Mouse (Mus musculus): ENCODE results near the gene Tmem150b.

Gene Tmem150b

GRCm38 (mm10) chr7:4725169-4725568, at the start of gene Tmem150b:
Gene Tmem150b (minus strand): TSS chr7:4725249.
- no peak for DNase-seq

DNA sequence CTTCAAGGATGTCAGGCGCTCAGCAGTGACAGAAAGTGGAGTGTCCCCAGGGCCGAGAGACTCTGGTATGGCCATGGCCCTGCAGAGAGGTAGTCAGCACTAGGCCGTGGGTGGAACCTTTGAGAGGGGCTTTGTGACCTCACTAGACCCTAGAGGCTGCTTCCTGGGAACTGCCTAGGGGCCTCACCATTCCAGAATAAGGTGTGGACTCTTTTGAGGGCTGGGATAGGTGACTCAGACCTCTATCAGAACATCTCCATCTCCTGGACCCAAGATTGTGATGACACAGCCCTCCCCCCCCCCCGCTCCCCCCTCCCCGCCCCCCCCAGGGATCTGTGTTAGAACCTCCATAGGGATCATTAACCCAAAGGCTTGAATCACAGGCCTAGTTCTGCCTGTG, 46.2 kb upstream of the Tmem150b start, which contains the start of gene Fam71e2:
Fam71e2 (minus strand) TSS at position 101 of the 400 bp plus-strand sequence.
- DNase-seq: no peak

GRCm38 (mm10) chr7:4764946-4765710, 40.1 kb upstream of the Tmem150b start:
- no peak for DNase-seq

- no peak for DNase-seq
These were observed 34.6 kb upstream of the Tmem150b start for GRCm38 (mm10) chr7:4759670-4760069.

GRCm38 (mm10) chr7:4752821-4753570, 27.9 kb upstream of the Tmem150b start, which contains the start of gene Cox6b2:
Gene Cox6b2 (minus strand): TSS chr7:4753094.
- peak; percentile 94 for DNase-seq

- DNase-seq: peak; percentile 58
These were observed 27.1 kb upstream of the Tmem150b start for GRCm38 (mm10) chr7:4751971-4752820.

DNA sequence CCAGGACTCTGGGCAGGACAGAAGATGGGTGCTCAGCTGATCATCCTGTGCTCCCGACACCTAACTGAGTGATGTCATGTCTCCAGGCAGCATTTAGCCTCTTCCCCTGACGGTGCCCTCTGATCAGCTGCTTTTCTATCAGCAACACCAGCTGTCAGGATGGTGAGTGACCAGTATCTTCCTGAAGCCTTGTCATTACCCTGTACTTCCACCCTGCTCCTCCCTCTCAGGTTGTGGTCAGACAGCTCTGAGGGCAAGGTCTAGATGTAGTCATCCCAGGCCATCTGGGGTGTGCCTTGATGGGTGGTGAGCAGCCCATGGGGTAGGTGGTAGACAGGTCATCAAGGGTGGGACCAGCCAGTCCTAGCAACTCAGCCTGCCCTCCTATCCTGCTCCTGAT, 24.1 kb upstream of the Tmem150b start:
- DNase-seq: no peak

DNA sequence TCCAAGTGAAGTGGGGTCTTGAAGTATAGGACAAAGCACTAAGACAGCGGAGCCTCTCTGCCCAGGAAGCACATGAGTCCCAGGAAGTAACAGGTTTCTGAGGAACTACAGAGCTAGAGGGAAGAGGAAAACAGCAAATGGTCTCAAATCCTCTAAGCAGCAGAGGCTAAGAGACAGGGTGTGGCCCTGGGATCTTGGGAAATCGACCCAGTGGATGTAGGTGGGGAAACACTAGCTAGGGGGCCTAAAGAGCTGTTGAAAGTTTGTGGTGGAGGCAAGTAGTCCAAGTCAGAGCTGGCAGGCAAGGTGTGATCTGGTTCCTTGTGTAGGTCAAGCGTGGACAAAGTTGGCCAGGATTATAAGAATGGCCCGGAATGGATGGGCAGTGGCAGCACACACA, 23.3 kb upstream of the Tmem150b start:
- DNase-seq: no peak

- no peak for DNase-seq
These were observed 22.3 kb upstream of the Tmem150b start for GRCm38 (mm10) chr7:4747156-4747899.

DNA sequence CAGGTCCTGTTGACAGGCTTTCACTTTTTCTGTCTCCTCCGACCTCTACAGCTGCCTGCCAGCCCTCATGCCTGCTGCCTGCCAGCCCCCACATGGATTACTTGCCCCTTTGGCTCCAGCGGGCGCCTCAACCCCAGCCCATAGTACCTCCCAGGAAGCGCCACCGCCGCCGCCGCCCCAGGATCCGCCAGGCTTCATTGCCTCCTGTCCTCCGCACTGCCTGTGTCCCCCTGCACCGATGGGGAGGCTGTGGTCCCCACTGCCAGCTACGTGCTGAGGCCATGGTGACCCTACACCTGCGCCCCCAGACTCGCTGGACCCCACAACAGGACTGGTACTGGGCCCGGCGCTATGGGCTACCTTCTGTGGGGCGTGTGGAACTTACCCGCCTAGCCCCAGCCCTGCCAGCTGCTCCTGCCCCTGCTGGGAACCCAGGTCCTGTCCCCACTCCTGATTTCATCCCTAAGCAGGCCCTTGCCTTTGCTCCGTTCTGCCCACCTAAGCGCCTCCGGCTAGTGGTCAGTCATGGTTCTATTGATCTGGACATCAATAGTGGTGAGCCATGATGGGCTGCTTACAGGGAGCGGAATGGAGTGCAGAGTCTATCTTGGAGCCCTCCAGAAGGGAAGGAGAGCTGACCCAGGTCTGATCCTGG, 21.4 kb upstream of the Tmem150b start:
- DNase-seq: no peak

- no peak for DNase-seq
These were observed 19.8 kb upstream of the Tmem150b start for GRCm38 (mm10) chr7:4744886-4745285.

DNA sequence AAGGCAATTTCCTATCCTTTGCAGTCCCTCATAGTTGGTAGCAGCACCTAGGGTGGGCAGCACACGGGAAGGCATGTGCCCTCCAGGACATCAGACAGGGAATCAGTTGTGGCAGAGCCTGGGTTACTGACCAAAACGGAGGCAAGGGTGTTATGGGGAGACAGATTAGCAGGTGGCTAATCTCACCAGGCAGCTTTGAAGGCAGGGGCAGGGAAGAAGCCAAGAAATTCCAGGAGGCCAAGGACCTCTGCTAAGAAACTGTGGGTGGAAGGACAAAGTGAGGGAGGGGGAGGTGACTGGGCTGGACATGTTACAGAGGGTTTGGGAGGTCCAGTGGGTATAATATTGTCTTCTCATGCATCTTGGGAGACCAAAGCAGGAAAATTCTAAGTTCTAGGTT, 18.3 kb upstream of the Tmem150b start:
- DNase-seq: peak; percentile 69

DNA sequence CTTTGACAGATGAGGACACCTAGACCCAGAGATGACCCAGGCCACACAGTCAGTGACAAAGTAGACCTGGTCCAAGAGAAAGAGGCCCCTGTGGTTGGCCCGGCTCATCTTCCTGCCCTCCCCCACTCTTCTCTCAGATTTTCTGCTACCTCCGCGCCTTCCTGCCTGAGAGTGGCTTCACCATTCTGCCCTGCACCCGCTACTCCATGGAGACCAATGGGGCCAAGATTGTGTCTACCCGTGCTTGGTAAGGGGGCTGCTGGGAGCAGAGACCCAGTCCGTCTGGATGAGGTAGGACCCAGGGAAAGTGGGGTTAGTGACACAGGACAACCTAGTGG, 17.4 kb upstream of the Tmem150b start:
- DNase-seq: no peak

- no peak for DNase-seq
These were observed 16.8 kb upstream of the Tmem150b start for GRCm38 (mm10) chr7:4741672-4742481.

DNA sequence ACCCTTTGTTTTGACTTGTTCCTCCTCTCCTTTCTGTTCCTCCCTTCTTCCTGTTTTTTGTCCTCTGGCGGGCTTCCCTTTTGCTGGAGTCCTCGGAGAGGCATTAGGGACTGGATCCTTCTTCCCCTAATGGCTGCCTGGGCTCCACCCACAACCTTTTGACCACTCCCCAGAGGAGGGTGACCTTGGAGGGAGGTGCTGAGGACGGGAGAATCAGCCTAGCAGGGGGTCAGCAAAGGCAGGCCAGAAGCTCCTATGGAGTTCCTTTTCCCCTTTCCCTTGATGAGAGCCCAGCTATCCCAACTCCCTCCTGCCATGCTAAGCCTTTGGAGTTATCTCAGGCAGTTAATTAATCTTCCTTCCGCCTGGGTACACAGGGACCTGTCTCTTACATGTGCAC, 16.1 kb upstream of the Tmem150b start:
- DNase-seq: peak; percentile 84

DNA sequence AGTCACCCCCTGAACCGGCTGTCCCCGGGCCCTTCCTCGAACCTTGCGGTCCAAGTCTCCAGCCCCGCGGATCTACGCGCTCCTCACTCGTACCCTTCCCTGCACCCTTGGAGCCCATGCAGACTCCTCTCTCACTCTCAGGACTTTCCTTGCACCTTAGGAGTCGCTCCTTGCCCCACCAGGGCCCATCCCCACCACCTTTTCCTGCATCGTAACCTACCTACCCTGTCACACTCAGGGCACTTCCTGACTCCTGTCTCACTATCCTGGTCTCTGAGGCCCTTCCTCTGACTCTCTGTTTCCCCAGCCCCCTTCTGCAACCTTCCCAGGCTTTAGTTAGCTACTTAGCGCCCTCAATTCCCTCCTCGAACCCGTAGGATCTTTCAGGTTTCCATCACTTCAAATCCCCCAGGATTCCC, 15.3 kb upstream of the Tmem150b start:
- DNase-seq: no peak

DNA sequence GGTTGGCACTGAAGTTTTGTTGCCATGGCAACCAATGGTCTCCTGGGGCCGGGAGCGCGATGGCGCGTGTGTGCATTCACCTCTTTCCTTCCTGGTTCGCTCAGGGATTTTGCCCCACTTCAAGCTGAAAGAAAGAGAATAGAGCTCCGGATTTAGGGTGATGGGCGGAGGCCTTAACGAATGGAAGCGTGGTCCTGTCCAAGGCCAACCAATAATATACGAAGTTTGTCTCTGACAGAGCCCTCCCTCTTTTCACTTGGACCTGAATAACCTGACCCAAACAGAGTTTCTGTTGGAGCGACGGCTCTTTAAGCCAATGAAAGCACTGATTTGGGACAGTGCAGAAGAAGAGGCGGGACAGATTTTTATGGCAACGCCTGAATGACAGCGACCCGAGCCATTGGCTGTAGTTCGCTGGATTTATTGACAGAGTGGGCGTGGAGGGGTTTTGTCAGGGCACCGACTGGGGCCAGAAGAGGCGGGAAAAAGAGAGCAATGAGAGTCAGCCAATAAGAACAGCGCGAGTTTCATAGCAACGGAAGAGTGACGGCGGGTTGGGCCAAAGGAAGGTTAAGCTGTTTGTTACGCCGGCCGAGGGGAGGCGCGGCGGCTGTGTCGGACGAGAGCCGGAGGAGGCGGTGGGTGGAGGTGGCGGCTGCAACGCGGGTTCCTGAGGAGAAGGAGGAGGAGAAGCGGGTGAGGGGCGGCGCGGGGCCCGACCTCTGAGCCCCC, 14.7 kb upstream of the Tmem150b start, which contains the start of gene Kmt5c:
Kmt5c (plus strand) TSS at position 572 of the 732 bp plus-strand sequence.
- DNase-seq: peak; percentile 99

DNA sequence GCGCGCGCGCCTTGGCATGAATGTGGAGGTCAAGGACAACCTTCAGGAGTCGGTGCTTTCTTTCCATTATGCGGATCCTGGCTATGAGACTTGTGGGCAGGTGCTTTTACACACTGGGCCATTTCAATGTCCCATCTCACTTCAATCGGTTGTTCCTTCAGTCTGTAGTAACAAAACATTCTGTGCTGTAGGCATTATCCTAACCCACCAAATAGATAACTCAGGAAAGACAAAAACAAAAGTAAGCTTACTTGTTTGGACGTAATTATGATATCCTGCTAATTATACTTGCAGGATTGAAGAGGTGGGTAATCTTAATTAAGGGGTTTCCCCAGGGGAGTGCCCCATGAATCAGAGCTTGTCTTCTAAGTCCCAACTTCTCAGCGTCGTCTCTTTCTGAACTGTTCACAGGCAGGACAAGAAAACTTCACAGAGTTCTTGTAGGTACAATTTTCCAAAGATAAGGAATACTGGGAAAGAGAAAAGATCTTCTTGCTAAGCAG, 14.0 kb upstream of the Tmem150b start:
- no peak for DNase-seq

DNA sequence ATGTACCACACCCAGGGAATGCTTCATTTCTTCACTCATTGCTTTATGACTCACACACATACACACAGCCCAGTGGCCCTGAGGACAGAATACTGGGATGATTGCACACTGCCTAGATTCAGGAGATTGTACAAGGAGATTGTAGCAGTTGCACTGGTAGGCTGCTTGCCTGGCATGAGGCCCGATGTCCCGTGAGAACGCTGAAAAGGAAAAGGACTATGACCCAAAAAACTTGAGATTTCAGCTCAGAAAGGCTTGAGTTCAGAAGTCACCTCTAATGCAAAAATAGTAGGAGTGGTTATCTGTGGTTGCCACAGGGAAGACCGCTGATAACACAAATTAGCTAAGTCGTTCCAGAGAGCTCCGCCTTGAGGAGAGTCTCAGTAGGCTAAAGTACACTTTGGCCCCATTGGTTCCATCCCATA, 7.9 kb upstream of the Tmem150b start:
- no peak for DNase-seq

- no peak for DNase-seq
These were observed 6.0 kb upstream of the Tmem150b start for GRCm38 (mm10) chr7:4731090-4731489.
